Mouse (Mus musculus) gastrocnemius, postnatal 14 days (tissue): ENCODE measurements at regions not wholly inside any gene's neighbourhood (a gene's known extent, or its start where the extent isn't known, plus 50 kb on each side); places are given as distances from the start of the nearest gene placed in this dataset.

ENCODE experiments used
- DNase-seq: peaks from one replicate; pipeline ENCODE4 v3.0.0; 2021; ENCODE audit warnings: mixed read lengths
- intact Hi-C: fragments of 180-260 bp; cut with DNase I; formaldehyde crosslinking; loops from one replicate; pipeline ENCODE4 v1.15.1; 2025; ENCODE audit warnings: low total_unique reads

DNA sequence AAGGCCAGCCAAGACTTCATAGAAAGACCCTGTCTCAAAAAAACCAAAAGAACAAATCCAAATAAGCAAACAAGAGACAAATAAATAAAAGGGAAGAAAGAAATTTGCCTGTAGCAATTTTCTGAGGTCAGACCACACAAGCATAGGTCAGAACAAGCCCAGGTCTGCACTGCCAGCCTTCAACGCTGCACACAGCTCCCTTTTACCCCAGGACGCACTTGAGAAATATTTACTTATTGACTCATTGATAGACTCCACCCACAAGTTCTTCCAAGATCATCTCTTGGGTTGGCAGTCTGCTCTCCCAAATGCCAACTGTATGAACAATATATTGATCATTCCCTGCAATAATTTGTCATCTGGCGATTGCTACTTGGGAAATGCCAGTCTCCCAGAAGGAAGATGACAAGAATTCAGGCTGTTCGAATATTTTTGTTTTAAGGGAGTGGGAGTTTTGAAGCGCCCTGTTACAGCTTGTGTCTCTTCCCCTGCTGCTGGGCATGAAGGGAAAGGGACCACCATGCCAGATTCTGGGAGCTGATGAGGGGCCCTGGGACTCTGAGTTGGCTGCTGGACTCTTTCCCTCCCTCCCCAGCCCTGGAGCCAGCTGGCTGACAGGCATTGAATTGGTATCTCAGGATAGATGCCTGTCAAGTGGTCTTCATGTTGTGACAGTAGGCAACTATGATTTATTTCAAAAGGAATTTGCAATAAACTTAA lies 102.9 kb upstream of the Tle3 start:
- DNase-seq = no peak
- intact Hi-C loops = no loop called here

DNA sequence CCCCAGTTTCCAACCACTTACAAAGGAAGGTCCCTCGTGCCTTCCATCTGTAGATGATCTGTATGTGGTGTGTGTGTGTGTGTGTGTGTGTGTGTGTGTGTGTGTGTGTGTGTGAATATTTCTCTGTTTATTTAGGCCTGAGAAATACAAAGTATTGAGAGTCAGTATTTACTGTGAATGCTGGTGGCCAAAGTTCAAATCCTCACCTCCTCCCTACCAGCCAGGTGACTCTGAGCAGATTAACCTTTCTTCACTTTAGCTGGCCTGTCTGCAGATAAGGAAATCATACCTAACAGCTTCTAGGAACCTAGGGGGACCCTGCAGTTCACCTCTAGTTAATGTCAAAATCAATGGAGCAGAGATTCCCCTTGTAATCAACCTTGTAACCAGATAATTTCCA lies 100.9 kb upstream of the Tle3 start:
- DNase-seq = no peak
- intact Hi-C loops = no loop called here

DNA sequence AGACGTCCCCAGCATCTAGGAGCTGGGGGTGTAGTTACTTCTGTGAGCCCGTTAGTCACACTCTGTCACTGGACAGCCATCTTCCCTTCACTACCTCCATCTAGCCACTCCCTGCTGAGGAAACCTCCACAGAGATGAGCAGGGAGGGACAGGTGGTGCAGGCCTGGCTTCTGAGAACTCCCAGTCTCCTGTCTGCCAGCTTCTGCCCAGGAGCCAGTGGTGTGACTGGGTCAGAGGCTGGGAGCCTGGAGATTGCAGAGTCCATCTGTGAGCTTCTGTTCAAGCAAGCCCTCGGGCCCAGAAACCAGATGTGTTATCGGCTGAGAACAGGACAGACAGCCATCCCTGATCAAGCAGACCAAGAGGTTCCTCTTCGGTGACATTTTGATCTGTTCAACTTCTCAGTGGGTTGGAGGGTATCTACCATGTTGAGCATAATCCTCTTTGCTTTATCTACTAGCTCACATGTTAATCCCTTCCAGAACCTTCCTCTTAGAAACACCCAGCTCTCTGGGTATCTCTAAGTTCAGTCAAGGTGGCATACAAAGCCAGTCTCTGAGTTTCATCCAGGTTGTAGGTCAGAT lies 100.3 kb upstream of the Tle3 start:
- DNase-seq = no peak
- intact Hi-C loops = no loop called here

DNA sequence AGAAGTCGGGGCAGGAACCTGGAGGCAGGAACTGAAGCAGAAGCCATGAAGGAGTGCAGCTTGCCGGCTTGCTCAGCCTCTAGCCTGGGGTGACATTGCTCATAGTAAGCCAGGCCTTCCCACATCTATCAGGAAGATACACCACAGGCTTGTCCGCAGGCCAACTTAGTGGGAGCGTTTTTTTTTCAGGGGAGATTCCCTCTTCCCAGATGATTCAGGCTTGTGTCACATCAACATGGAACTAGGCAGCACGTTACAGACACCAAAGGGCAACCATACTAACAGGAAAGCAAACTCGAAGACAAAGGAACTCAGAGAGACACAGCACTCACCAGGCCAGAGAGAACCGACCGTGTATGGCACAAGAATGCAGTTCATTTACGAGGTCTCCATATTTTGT lies 98.1 kb upstream of the Tle3 start:
- DNase-seq = no peak
- intact Hi-C loops = no loop called here

DNA sequence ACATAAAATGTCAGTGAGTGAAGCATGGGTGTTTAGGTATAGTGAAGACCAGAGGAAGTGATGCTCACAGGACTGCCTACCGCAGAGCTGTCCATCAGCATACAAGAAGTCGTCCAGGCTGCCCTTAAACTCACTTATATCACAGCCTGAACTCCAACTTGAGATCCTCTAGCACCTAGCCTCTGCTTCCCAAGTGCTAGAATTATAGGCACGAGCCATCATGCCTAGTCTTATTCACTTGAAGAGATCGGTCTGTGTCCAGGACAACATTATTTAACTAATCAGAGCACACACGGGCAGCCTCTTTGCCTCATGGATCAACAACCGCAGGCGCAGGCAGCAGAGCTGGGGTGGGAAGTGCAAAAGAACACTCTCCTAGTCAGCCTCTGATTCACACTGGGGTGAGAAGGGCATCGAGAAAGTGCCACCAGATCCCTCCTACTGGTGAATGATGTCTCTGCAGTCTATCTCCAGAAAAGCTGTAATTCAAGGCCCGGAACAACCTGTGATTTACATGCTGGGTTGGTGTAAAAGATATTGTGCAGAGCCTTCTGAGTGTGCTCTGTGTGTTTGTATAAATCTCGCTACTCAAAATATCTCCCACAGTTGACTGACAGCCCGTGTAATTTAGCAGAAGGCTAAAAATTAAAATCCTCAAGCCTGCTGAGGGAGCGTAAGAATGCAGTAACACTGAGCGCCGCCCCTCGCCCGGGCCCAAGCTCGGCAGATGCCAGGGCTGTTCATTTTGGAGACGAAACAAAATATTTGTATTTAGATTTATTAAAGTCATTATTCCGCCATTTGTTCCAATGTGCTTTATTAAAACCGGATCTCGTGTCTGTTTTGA lies 94.6 kb upstream of the Tle3 start:
- no peak for DNase-seq
- intact Hi-C loops = no loop called here

DNA sequence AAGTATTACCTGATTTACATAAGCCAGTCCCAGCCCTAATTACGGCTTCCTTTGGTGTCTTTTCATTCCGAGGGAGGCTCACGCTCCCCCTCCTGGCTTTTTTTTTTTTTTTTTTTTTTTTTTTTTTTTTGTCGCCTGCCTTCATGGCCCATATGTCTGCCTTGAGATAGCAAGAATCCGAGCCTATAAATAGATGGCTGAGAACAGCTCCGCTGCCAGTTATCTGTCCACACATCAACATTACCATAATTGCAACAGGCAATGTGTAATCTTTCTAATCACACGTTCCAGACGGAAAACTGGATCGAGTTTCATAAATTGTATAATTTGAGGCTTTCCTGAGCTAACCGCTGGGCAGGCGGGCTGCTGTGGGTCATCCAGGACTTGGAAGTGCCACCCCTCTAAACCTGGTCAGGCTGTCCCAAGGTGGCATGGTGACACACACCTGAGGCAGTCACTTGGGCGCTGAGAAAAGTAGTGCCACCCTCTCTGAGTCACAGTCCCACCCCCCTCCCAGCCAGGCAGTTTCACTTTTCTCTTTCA lies 93.9 kb upstream of the Tle3 start:
- no peak for DNase-seq
- intact Hi-C loops = no loop called here

DNA sequence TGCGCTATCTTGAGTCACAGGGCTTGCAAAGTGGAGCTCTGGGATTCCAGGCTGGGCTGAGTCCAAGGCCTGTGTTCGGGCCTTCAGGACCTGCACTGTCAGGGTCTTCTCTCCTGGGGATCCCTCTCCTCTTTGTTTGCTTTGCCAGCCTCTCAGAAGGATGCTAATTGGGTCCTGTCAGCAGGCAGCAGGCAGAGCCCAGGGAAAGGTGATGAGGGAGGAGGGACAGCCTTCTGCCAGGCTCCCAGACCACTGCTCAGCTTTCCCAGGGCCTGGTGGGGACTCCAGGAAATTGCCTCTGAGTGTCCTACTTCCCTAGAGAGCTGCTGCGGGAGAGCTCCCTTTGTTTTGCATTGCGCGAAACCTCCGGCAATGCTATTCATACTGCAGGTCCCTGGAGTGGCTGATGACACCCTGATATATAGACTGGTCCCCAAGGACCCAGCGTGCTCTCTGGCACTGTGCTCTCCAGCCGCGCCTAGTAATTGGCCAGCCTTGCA lies 93.1 kb upstream of the Tle3 start:
- intact Hi-C loops = no loop called here
- no peak for DNase-seq

DNA sequence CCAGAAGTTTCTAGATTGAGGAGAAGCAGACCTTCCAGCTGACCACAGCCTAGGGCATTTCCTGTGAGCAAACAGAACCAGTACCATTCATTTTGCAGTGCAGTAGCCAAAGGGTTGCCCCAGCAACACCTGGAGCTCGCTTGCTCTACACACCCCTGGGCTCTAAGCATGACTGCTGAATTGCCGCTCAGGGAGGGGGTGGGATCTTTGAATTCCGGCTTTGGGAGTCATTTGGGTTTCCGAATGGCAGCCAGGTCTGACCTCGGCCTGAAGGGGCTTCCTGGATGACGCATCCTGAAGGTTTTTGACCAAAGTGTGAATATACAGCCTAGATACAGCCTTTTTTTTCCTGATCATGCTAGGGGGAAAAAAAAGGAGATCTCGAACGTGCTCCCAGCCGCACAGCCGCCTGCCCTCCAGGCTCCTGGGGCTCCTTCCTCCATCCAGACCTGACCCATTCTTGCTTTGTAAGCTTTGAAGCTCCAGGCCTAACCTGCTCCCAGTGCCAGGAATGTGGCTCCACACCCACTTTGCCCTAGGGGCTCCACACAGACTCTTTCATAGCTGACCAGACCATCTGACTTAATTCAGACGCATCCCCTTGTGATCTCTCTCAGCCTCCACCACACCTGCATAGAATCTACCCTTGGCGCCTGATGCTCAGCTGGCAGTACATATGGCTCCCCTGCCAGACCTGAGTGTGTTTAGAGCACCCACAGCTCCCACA lies 91.1 kb upstream of the Tle3 start:
- no peak for DNase-seq
- intact Hi-C loops = loop anchor here (10.0 kb wide), 1 partner anchor 236 kb away; no protein-coding TSS in a partner anchor

DNA sequence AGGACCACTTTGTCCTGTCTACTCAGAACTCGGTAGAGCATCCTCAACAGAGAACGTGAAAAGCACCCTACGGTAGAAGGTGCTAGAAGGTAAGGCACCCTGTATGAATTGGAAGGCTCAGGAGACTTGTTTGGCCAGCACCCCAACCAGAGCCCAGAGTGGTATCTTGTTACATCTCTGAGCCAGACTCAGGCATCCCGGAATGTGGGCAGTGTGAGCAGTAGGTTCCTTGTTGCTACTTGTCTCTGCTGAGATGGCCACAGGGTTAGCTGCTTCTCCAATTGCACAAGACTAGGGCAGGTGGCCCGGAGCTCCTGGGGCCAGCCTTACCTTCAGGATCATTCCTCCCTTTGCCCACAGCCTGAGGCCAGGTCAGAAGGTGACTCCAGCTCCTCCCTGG lies 88.9 kb upstream of the Tle3 start:
- intact Hi-C loops = loop anchor here (10.0 kb wide), 1 partner anchor 239 kb away; no protein-coding TSS in a partner anchor
- DNase-seq = no peak

DNA sequence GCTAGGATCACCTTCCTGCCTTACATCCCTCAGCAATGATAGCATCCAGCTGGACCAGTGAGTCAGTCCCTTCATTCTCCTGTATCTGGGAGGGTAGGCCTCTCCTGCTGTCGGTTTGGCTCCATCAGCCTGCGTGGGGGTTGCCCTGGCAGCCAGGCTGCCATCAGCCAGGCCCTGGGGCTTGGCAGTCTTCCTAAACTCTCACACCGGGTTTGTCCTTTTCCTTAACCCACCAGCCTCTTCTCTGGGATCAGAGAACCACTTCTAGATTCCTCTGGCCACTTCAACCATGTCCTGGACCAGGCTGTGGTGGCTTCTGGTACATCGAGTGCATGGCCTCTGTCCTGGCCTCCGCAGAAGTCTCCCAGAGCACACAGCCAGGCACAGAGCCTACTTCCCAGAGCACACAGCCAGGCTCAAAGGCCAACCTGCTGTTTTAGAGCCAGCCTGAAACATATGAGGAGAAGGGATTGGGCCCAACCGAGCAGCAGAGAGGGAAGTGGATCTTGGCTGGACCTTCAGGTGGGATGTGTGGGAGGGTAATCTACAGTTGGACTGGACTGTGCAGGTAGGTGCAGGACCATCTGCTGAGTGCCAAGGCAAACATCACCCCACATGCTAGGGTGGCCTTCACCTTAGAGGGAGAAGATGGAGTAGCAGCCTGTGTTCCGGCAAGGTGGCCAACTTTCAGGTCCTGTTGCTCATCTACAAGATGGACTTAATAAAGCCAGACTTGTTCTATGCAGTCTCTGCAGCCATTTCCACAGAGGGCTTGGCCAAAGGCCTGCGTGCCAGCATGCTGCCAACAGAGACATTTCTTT lies 87.8 kb upstream of the Tle3 start:
- no peak for DNase-seq
- intact Hi-C loops = loop anchor here (10.0 kb wide), 1 partner anchor 240 kb away; no protein-coding TSS in a partner anchor

DNA sequence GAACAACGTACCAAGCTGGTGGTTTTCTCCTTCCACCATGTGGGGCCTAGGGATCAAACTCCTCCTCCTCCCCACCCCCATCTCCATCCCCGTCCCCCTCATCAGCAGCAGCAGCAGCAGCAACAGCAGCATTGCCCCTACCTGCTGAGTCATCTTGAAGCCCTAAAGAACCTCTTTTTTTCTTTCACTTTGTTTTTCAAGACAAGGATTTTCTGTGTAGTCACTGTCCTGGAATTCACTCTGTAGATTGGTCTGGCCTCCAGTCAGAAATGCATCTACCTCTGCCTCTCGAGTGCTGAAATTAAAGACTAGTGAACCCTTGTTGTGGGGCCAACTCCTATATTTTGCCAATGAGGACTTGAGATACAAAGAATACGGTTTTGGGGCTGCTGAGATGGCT lies 85.6 kb upstream of the Tle3 start:
- no peak for DNase-seq
- intact Hi-C loops = loop anchor here (10.0 kb wide), 1 partner anchor 242 kb away; no protein-coding TSS in a partner anchor

DNA sequence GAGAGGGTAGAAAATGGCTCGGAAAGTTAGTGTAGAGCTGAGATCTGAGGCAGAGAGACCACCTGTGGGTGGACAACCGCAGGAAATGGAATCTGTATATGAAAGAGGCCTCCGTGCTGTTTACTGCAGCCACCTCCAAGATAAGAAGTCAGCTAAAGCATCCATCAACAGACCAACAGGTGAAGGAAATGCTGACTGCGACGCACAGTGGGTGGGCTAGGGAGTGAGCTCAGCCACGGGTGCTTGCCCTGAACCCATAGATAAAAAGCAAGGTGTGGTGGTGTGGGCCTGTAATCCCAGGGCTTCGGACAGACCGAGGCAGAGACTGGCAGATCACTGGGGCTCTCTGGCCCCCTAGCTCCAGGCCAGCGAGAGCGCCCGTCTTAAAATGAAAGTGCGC lies 83.0 kb upstream of the Tle3 start:
- intact Hi-C loops = loop anchor here (10.0 kb wide), 1 partner anchor 244 kb away; no protein-coding TSS in a partner anchor
- no peak for DNase-seq

DNA sequence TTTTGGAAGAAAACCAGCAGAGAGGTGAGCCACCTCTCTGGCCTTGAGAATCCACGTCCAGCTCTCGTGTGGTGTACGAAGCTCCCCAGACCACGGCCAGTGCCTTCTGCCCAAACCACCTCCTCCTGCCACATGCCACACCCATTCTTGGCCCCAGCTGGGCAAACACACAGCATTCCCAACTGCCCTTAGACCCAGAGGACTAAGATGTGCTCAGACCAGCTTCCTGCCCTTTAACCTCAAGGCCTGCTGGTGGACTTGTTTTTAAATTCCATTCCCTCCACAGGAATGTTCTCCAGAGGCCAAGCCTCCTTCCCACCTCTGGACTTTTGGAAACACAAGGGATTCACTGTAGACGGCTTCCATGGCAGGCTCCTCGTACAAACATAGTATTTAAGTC lies 82.5 kb upstream of the Tle3 start:
- intact Hi-C loops = loop anchor here (10.0 kb wide), 1 partner anchor 245 kb away; no protein-coding TSS in a partner anchor
- no peak for DNase-seq

DNA sequence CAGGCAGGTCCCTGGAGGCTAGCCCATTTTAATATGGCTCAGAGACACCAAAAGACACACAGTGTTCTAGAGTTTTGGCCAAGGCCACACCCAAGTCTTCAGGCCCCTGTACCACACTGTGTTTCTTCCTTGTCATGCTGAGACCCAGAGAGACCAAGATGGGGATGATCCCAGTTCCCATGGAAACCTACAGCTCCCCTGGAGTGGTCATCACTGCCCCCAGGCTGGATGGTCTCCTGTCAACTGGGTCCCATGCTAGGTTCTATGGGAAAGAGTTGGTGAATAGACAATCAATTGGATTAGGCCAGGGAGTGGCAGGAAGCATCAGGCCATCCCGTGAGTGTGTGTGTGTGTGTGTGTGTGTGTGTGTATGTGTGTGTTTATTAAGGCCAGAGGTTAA lies 80.5 kb upstream of the Tle3 start:
- DNase-seq = no peak
- intact Hi-C loops = no loop called here

DNA sequence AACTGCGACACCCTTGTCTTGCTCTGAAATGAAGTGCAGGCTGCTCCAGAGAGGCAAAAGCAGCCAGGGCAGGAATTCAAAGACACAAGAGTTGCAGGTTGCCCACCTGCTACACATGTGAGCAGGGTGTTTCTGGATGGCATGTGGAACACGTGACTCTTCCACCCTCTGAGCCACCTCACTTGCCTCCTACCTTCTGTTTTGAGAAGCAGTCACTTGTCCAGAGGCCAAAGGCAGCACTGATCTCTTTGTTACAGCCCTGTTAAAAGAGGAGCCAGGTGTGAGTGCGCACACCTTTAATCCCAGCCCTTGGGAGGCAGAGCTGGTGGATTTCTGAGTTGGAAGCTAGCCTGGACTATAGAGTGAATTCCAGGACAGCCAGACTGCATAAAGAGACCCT lies 79.7 kb upstream of the Tle3 start:
- intact Hi-C loops = no loop called here
- no peak for DNase-seq

DNA sequence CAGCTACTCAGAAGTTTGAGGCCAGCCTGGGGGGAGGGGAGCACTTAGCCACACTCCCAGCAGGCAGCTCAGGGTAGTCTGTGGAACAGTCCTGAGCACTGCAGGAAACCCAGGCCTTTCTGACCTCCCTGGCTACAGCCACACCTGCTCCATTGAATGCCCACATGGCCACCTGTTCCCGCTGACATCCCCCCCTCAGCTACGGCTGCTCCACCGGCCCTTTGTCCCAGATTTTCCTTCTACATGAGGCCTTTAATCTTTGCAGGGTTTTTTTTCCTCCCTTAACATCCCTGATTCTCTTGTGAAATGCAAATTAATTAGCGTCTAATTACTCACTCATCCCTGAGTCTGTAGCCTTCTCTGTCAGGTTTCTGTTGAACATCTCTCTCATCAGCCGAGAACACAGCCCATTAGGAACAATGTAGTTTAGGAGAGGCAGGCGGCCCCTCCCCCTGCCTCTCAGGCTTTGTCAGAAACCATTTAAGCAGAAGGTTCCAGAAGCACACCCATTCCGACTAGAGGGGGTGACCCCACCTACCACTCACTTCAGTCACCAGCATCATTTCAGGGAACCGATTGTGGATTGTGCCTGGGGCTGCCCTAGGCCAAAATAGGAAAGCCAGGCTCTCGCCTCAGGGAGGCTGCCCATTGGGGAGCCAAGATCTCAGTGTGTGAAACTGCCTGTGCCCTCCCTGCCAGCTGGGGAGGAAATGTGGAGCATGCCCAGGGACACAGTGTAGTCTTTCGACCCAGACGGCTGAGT lies 78.8 kb upstream of the Tle3 start:
- intact Hi-C loops = no loop called here
- no peak for DNase-seq

DNA sequence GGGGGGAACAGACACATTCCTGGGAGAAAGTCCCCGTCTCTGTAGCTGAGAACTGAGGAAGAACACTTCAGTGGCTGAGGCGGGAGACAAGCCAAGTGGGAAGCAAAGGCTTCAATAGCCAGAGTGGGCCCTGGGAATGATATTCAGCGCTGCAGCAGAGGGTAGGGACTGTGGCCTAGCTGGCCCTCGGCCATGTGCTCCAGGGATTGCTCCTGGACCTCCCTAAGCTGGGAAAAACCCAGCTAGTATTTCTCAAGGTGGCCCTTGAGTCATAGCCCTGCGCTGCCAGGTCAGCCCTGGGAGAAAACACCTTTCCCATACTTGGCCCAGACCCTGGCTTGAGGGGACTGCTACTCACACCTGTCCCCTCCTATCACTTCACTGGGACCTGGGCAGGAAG lies 77.2 kb upstream of the Tle3 start:
- intact Hi-C loops = no loop called here
- no peak for DNase-seq
